Mouse (Mus musculus): ENCODE results near the gene Gm10188. TPM values are rescaled to one million over a fixed set of nuclear protein-coding genes. Genes with fewer than 3 reads are reported as not detected.

Gene Gm10188
- polyA plus RNA-seq, 1 experiment from 2014 or later, result not detected

DNA sequence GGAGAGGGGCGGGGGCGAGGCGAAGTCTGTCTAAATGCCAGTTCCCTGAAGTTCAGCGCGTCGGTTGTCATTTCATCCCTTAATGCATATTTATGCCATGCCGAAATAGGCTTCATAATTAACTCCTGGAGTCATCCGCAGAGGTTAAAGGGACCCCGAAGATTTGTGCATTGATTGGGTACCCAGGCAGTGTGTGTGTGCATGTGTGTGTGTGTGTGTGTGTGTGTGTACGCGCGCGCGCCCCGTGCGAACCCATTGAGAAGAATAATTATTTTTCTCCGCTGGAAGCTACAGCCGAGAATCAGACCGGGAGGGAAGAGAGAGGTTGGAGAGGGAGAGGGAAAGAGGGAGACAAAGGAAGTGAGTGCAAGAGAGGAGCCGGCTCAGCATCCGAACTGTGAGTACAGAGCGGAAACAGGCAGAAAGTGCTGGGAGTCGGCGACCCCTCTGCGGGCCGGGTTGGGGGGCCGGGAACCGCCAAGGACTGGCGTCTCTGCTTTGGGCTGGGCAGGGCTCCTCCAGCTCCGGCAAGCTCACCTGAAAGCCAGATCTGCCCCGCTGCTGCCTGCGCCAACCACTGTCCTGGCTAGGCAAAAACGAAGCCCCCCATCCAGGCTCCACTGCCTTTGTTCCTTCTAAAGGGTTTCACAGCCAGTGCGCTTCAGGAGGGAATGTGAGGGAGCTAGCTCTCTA lies 38.3 kb downstream of the Gm10188 start, which contains the start of the genes Lemd1 and AC124108.1:
Lemd1 (plus strand) TSS at position 339 of the 693 bp plus-strand sequence.
AC124108.1 (plus strand) TSS at position 365 of the 693 bp plus-strand sequence.
- H3K4me3 ChIP-seq, result peak within 1 kb of the TSS; percentile 51
- H3K4me2 ChIP-seq, result peak within 1 kb of the TSS; percentile 73
- ATAC-seq, result no peak
- no peaks in the 10 kb centered on the region for H3K36me3 ChIP-seq
- no peak within 1 kb of the TSS for H3K27ac ChIP-seq
- H3K4me1 ChIP-seq, result peaks cover 17% of the 10 kb centered on the region; the same call in 1 of the 2 replicates
- no peaks in the 10 kb centered on the region for H3K9me3 ChIP-seq (replicated peaks)
- peaks cover 100% of the 10 kb centered on the region for H3K27me3 ChIP-seq (replicated peaks)
- H3K9ac ChIP-seq, result no peak within 1 kb of the TSS
- WGBS (ENCODE audit: insufficient replicate concordance), result 3% methylated on average over 34 of the region's 34 CpGs

DNA sequence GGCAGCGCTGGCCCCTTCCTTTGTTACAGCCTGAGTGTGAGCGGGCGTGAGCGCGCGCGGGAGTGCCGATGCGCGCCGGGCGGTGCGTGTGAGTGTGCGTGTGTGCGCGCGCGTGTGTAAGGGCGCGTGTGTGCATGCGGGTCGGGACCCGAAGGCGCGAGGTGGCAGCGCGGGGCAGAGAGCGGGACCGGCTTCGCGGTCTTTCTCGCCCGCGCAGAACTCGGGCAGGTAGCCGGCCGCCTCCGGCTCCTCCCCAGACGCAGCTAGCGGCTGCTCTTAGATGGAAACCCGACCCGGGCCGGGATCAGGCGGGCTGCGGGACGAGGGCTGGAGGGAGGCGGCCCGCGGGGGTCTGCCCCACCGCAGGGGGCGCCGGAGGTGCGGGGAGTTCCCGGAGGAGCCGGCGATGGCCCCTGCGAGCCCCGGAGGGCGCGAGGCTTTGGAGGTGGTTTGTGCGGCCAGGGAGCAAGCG lies 38.9 kb downstream of the Gm10188 start:
- H3K36me3 ChIP-seq, result no peaks in the 10 kb centered on the region
- under 1% methylated on average over 62 of the region's 62 CpGs for WGBS (ENCODE audit: insufficient replicate concordance)
- H3K4me3 ChIP-seq, result peak overlapping the region; percentile 51
- peaks cover 17% of the 10 kb centered on the region; the same call in 1 of the 2 replicates for H3K4me1 ChIP-seq
- H3K9ac ChIP-seq, result no peak overlapping the region
- ATAC-seq, result no peak
- peak overlapping the region; percentile 73 for H3K4me2 ChIP-seq
- no peaks in the 10 kb centered on the region for H3K9me3 ChIP-seq (replicated peaks)
- no peak overlapping the region for H3K27ac ChIP-seq
- peaks cover 99% of the 10 kb centered on the region for H3K27me3 ChIP-seq (replicated peaks)

DNA sequence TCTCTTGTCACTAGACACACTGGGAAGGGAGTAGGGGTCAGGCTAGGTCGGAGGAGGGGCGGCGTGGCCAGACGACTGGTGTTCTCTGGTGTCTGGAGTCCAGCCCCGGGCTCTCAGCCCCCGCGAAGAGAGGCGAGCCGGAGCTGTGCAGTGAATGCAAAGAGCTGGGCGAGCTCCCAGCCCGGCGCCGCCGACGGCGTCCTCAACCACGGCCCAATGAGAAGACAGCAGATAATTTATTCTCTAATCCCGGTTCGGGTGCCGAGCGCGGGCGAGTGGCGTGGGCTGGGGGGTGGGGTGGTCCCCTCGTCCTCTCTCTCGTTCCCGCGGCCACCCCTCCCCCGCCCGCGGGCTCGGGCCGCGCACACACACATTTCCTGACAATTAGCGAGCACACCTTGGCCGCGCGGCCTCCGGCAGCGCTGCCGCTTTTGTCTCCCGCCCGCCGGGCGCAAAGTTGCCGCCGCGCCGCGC lies 39.5 kb downstream of the Gm10188 start:
- Histone ChIP-seq H3K9ac (no peak overlapping the region), H3K4me1 (peaks cover 17% of the 10 kb centered on the region; the same call in 1 of the 2 replicates), H3K27me3 (replicated peaks) (peaks cover 94% of the 10 kb centered on the region), H3K27ac (no peak overlapping the region), H3K4me3 (peak overlapping the region; percentile 51), H3K9me3 (replicated peaks) (no peaks in the 10 kb centered on the region), H3K36me3 (no peaks in the 10 kb centered on the region), H3K4me2 (peak overlapping the region; percentile 73)
- ATAC-seq, result no peak
- WGBS (ENCODE audit: insufficient replicate concordance), result under 1% methylated on average over 43 of the region's 50 CpGs

DNA sequence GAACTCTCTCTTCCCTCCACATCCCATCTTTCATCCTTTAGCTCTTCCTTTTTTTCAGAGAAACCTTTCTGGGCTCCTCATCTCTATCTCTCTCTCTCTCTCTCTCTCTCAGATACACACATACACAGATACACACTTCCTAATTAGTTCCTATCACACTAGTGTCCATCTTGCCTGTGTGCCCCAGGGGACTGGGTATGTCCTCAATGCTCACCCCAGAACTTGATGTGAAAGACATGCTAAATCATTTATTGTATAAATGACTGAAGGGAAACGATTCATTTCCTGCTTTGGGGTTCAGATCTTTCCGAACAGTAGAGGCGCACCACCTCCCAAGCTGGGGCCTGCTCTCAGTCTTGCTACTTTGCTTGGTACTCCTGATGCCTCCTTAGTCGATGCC lies 40.3 kb downstream of the Gm10188 start:
- Histone ChIP-seq H3K9me3 (replicated peaks) (no peaks in the 10 kb centered on the region), H3K27ac (no peak overlapping the region), H3K27me3 (replicated peaks) (peaks cover 88% of the 10 kb centered on the region), H3K4me3 (no peak overlapping the region), H3K9ac (no peak overlapping the region), H3K4me1 (peaks cover 17% of the 10 kb centered on the region; the same call in 1 of the 2 replicates), H3K36me3 (no peaks in the 10 kb centered on the region), H3K4me2 (no peak overlapping the region)
- 34% methylated on average over 4 of the region's 4 CpGs for WGBS (ENCODE audit: insufficient replicate concordance)
- no peak for ATAC-seq

DNA sequence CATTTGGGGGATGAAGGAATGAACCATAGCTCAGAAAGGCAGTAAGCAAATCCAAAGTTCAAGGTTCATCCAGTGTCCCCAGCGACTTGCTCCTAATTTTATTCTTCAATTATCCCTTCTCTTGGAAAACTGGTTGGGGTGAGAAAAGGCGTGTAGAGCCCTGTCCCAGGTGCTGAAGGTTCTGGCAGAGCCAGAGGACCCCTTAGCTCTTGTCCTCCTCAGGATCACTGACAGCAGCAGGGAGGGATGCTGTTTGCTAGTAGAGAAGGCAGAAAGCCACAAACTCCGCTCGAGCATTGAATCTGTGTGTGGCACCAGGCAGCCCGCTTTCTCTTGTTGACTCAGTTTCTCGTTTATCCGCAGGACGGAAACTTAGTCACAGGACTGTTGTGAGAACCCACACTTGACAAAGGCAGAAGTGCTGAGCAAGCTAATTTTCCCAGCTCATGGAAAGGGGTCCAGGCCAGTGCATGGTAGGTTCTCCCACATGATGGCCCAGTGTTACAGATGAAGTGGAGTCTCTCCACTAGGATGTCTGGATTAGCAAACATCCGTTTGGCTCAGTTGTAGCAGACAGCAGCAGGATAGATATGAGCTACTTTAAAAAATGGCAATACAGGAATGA lies 41.0 kb downstream of the Gm10188 start:
- no peak overlapping the region for H3K4me3 ChIP-seq
- 25% methylated on average over 9 of the region's 9 CpGs for WGBS (ENCODE audit: insufficient replicate concordance)
- peaks cover 17% of the 10 kb centered on the region; the same call in 1 of the 2 replicates for H3K4me1 ChIP-seq
- no peak overlapping the region for H3K4me2 ChIP-seq
- H3K36me3 ChIP-seq, result no peaks in the 10 kb centered on the region
- H3K9ac ChIP-seq, result no peak overlapping the region
- no peak for ATAC-seq
- peaks cover 88% of the 10 kb centered on the region for H3K27me3 ChIP-seq (replicated peaks)
- no peak overlapping the region for H3K27ac ChIP-seq
- no peaks in the 10 kb centered on the region for H3K9me3 ChIP-seq (replicated peaks)

DNA sequence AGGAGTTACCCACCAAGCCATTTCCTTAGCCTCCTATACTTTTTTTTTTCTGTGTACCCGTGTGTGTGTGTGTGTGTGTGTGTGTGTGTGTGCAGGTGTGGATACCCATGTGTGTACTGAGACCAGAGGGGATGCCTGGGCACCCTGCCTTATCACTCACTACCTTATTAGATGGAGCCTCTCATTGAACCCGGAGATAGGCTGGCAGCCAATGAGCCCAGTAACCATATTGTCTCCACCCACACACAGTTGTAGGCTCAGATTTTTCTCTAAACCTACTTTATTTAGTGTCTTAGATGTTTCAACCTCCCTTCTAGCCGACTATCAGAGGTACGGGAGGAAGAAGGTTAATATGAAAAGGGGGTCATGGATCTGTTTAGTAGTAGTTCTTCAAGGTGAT lies 43.3 kb downstream of the Gm10188 start:
- no peaks in the 10 kb centered on the region for H3K36me3 ChIP-seq
- no peak overlapping the region for H3K27ac ChIP-seq
- H3K27me3 ChIP-seq (replicated peaks), result peaks cover 82% of the 10 kb centered on the region
- no peaks in the 10 kb centered on the region for H3K9me3 ChIP-seq (replicated peaks)
- 57% methylated on average over 4 of the region's 4 CpGs for WGBS (ENCODE audit: insufficient replicate concordance)
- ATAC-seq, result no peak
- H3K9ac ChIP-seq, result no peak overlapping the region
- H3K4me1 ChIP-seq, result peaks cover 12% of the 10 kb centered on the region; the same call in 1 of the 2 replicates
- H3K4me2 ChIP-seq, result no peak overlapping the region
- H3K4me3 ChIP-seq, result no peak overlapping the region

MicroRNA genes within 50 kb of the gene (microRNA counts, 519-probe panel; counts per million panel counts)
- 582 counts per million, percentile 70 among the panel's probes with 10 or more counts for microRNA mmu-miR-135b

Small RNA genes lying within 50 kb of the gene (microRNA-seq; reads per million reads assigned to microRNA genes)
- gene Mir135b, result 89.6 reads per million, percentile 47 among the genes with 10 or more reads in this experiment

Other genes with a start within 250 kb of the Gm10188 start
- gene Elk4, start 222.2 kb downstream of the Gm10188 start, polyA plus RNA-seq (2016; fragmentation: Nextera tagmentation; extraction: Ambion mirVana), result 14.4 and 16.4 TPM in 2 replicates
- 8.2 and 8.5 TPM in 2 replicates for gene Mfsd4a, start 161.7 kb downstream of the Gm10188 start, polyA plus RNA-seq (2016; fragmentation: Nextera tagmentation; extraction: Ambion mirVana)
- gene Cdk18, start 90.1 kb downstream of the Gm10188 start, polyA plus RNA-seq (2016; fragmentation: Nextera tagmentation; extraction: Ambion mirVana), result 2.7 and 3.1 TPM in 2 replicates
- gene Lemd1, start 38.3 kb downstream of the Gm10188 start, polyA plus RNA-seq (2016; fragmentation: Nextera tagmentation; extraction: Ambion mirVana), result not detected in 2 replicates
- not detected in 2 replicates for gene AC124108.1, start 38.3 kb downstream of the Gm10188 start, polyA plus RNA-seq (2016; fragmentation: Nextera tagmentation; extraction: Ambion mirVana)
- 0.06 and 0.07 TPM in 2 replicates for gene Klhdc8a, start 68.9 kb upstream of the Gm10188 start, polyA plus RNA-seq (2016; fragmentation: Nextera tagmentation; extraction: Ambion mirVana)
- gene Nuak2, start 86.4 kb upstream of the Gm10188 start, polyA plus RNA-seq (2016; fragmentation: Nextera tagmentation; extraction: Ambion mirVana), result 1.3 and 1.7 TPM in 2 replicates
- 342 and 350 TPM in 2 replicates for gene Tmcc2, start 161.5 kb upstream of the Gm10188 start, polyA plus RNA-seq (2016; fragmentation: Nextera tagmentation; extraction: Ambion mirVana)
- gene Dstyk, start 187.8 kb upstream of the Gm10188 start, polyA plus RNA-seq (2016; fragmentation: Nextera tagmentation; extraction: Ambion mirVana), result 5.8 and 6.6 TPM in 2 replicates
- gene Rbbp5, start 247.6 kb upstream of the Gm10188 start, polyA plus RNA-seq (2016; fragmentation: Nextera tagmentation; extraction: Ambion mirVana), result 33.5 and 35.3 TPM in 2 replicates

All from liver, embryonic 12.5 days (tissue).